Mouse (Mus musculus) olfactory bulb, adult 2 months (tissue): ENCODE results near the gene Rdh16. TPM values are rescaled to one million over a fixed set of nuclear protein-coding genes. Genes with fewer than 3 reads are reported as not detected.
"Not testable (repeated sequence)": the region's sequence is repeated elsewhere in the genome, so short reads cannot be mapped to it uniquely, and the experiment has no call there.

Experiments
- H3K27ac ChIP-seq: fragments of 200-500 bp; 2 replicates; pipeline ENCODE4 v1.5.1; 2012; ENCODE audit warnings: low read depth, low read length; ENCODE audit not compliant: insufficient read depth
- H3K4me1 ChIP-seq: fragments of 200-500 bp; 2 replicates; pipeline ENCODE4 v1.6.1; 2012; ENCODE audit warnings: low read length; ENCODE audit not compliant: control insufficient read depth, insufficient read depth
- H3K4me3 ChIP-seq: fragments of 200-500 bp; 2 replicates; pipeline ENCODE4 v1.5.1; 2012; ENCODE audit warnings: mild to moderate bottlenecking, low read depth, low read length, moderate library complexity; ENCODE audit not compliant: insufficient read depth
- CTCF ChIP-seq: fragments of 200-500 bp; IDR thresholded peaks from 2 replicates; pipeline ENCODE4 v1.5.1; 2012; ENCODE audit warnings: low read depth, mild to moderate bottlenecking, low read length, moderate library complexity; ENCODE audit not compliant: insufficient read depth
- POLR2A ChIP-seq: fragments of 200-500 bp; IDR thresholded peaks from 2 replicates; pipeline ENCODE4 v1.6.1; 2012; ENCODE audit warnings: mild to moderate bottlenecking, low read depth, low read length, moderate library complexity; ENCODE audit not compliant: insufficient read depth
- WGBS: fragments of 180-500 bp; shearing (Covaris S2); methylation state at CpG from one replicate; pipeline ENCODE4 v1.1.7; 2018; 5-methylcytosine and 5-hydroxymethylcytosine counted together
- polyA plus RNA-seq: library from polyadenylated mRNA; stranded (reverse); fragments of >200 nt; gene quantifications from 2 replicates; pipeline ENCODE4 v1.2.4, GENCODE M21; 2012; ENCODE audit warnings: low replicate concordance; ENCODE audit not compliant: missing spikeins, insufficient read depth, insufficient read length

Gene Rdh16
- polyA plus RNA-seq, 1 experiment: not detected

DNA sequence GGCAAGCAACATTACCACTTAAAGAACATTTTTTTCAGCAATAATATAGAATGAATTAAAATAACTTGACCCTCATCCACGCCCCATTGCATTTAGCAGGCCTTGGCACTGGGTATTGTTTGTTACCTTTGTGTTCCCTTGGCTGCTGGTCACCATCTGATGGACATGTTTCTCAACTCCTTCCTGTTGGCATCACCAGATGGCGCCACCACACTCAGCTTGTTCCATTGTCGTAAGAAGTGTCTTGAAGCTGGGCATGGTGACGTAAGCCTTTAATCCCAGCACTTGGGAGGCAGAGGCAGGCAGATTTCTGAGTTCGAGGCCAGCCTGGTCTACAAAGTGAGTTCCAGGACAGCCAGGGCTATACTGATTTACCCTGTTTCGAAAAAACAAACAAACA lies 24.4 kb downstream of the Rdh16 start:
- no peaks in the 10 kb centered on the region for H3K4me1 ChIP-seq
- TF ChIP-seq CTCF (no peak), POLR2A (no peak)
- WGBS: 83% methylated on average over 6 of the region's 6 CpGs
- H3K27ac ChIP-seq: no peak overlapping the region
- H3K4me3 ChIP-seq: no peak overlapping the region

- H3K4me3 ChIP-seq: no peak overlapping the region
- no peaks in the 10 kb centered on the region for H3K4me1 ChIP-seq
- 57% methylated on average over 3 of the region's 3 CpGs for WGBS
- no peak overlapping the region for H3K27ac ChIP-seq
- TF ChIP-seq CTCF (no peak), POLR2A (no peak)
Observed at GRCm38 (mm10) chr10:127829121-127829520, 28.2 kb downstream of the Rdh16 start.

DNA sequence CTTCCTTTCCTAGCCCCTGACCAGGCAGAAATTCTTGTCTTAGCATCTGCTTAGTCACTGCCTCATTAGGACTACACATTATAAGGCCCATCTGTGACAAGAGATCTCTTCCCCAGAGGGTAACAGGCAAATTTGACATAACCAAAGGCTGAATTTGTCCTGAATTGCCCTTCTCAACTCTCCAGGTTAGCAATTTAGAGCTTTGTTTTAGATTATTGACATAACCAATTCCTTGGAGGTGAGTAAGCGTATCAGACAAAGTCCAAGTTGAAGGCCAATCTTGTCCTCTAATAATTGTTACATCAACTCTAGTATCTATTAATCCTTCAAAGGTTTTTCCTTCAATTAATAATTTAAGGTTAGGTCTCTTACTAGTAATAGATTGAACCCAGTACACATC lies 33.2 kb downstream of the Rdh16 start:
- 98% methylated on average over 1 of the region's 1 CpGs for WGBS
- not testable (repeated sequence) for H3K4me3 ChIP-seq, H3K4me1 ChIP-seq, H3K27ac ChIP-seq

GRCm38 (mm10) chr10:127835292-127835691 lies 34.3 kb downstream of the Rdh16 start:
- Histone ChIP-seq H3K4me3 (no peak overlapping the region), H3K4me1 (no peaks in the 10 kb centered on the region), H3K27ac (no peak overlapping the region)
- 86% methylated on average over 5 of the region's 5 CpGs for WGBS
- no peak for TF ChIP-seq CTCF
- no peak for TF ChIP-seq POLR2A

- WGBS: 97% methylated on average over 5 of the region's 5 CpGs
- H3K4me1 ChIP-seq, H3K27ac ChIP-seq, H3K4me3 ChIP-seq: not testable (repeated sequence)
Observed at GRCm38 (mm10) chr10:127837793-127838192, 36.8 kb downstream of the Rdh16 start.

DNA sequence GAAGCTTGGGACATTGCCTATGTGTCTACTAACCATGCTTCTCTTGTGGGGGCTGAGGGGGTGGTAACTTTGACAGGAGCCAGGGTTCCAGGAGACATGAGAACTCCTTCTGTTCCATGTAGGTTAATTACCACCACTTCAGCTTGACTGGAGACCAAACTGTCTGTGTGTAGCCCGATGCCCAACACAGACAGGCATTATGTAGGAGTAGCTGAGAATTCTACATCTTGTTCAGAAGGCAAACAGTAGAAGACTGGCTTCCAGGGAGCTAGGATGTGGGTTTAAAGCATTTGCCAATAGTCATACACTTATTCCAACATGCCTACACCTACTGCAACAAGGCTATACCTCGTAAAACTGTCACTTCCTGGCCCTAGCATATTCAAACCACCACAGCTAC lies 37.6 kb downstream of the Rdh16 start:
- 80% methylated on average over 2 of the region's 2 CpGs for WGBS
- TF ChIP-seq POLR2A (no peak), CTCF (no peak)

GRCm38 (mm10) chr10:127840776-127841175 lies 39.8 kb downstream of the Rdh16 start:
- TF ChIP-seq POLR2A (no peak), CTCF (no peak)
- WGBS: 65% methylated on average over 2 of the region's 2 CpGs
- H3K4me1 ChIP-seq: no peaks in the 10 kb centered on the region
- H3K4me3 ChIP-seq: no peak overlapping the region
- no peak overlapping the region for H3K27ac ChIP-seq

More for the DNA sequence above, 37.6 kb downstream of the Rdh16 start:
- Histone ChIP-seq H3K4me1 (no peaks in the 10 kb centered on the region), H3K27ac (no peak overlapping the region), H3K4me3 (no peak overlapping the region)

GRCm38 (mm10) chr10:127845945-127846344 lies 45.0 kb downstream of the Rdh16 start:
- not testable (repeated sequence) for H3K4me1 ChIP-seq, H3K4me3 ChIP-seq, H3K27ac ChIP-seq
- 93% methylated on average over 5 of the region's 5 CpGs for WGBS

DNA sequence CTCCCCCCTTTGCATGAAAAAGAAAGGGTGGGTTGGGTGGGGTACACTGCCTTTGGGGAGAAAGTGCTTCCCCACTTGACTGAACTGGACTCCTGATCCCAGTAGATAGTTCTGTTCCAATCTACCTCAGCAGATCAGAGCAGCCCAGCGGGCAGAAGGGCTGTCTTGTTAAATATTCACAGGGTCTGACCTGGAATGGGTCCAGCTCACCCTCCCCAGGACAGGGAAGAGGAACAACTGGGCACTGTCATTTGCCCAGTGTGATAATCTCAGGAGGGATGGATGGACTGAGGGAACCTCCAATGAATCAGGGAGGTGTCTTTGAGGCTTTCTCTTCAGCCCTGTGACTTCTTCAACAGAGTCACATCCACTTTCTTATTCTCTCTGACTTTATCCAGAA lies 47.1 kb downstream of the Rdh16 start:
- Histone ChIP-seq H3K4me1 (no peaks in the 10 kb centered on the region), H3K4me3 (no peak overlapping the region), H3K27ac (no peak overlapping the region)
- 67% methylated on average over 1 of the region's 1 CpGs for WGBS
- no peak for TF ChIP-seq CTCF
- TF ChIP-seq POLR2A: no peak

- 78% methylated on average over 1 of the region's 1 CpGs for WGBS
- TF ChIP-seq POLR2A: no peak
- no peak for TF ChIP-seq CTCF
- Histone ChIP-seq H3K4me3 (no peak within 1 kb of the TSS), H3K4me1 (no peaks in the 10 kb centered on the region), H3K27ac (no peak within 1 kb of the TSS)
Observed at GRCm38 (mm10) chr10:127849628-127850027, 48.7 kb downstream of the Rdh16 start, which contains the start of gene Rdh19. Rdh19 (plus strand) TSS chr10:127849928.

- no peaks in the 10 kb centered on the region for H3K4me1 ChIP-seq
- H3K27ac ChIP-seq: no peak overlapping the region
- H3K4me3 ChIP-seq: no peak overlapping the region
- TF ChIP-seq POLR2A (no peak), CTCF (no peak)
Observed at GRCm38 (mm10) chr10:127856376-127856775, 55.4 kb downstream of the Rdh16 start.
